Mouse (Mus musculus) testis, adult 2 months (tissue): Measurements from ENCODE around the gene Opa3.

Source experiments
- CTCF ChIP-seq: fragments of 200-500 bp; IDR thresholded peaks from 2 replicates; pipeline ENCODE4 v1.5.1; 2012; ENCODE audit warnings: low read depth, mild to moderate bottlenecking, inconsistent platforms, low read length, moderate library complexity; ENCODE audit not compliant: control insufficient read depth, insufficient read depth, insufficient replicate concordance
- POLR2A ChIP-seq: fragments of 200-500 bp; IDR thresholded peaks from 2 replicates; pipeline ENCODE4 v1.6.1; 2012; ENCODE audit warnings: low read depth, mild to moderate bottlenecking, inconsistent platforms, low read length, moderate library complexity; ENCODE audit not compliant: control insufficient read depth

DNA sequence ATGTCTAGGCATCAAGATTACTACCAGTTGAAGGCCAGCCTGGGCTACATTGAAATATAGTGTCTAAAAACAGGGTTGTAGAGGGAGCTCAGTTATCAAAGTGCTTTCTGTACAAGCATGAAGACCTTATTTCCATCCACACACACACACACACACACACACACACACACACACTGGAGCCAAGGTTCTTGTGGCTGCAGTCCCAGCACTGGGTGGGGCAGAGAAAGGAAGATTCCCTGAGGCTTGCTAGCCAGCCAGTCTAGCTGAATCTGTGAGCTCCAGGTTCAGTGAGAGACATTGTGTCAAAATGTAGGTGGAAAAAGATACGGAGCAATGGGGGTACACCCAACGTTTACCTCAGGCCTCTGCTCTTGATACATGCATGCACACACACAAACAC lies 43.9 kb upstream of the Opa3 start:
- TF ChIP-seq POLR2A (no peak), CTCF (no peak)
